Mouse (Mus musculus) stomach, postnatal 0 days (tissue): ENCODE data around the gene Sik1.

Experiments used
- CTCF ChIP-seq: IDR thresholded peaks from 2 replicates; pipeline ENCODE4 v1.5.1; 2016; ENCODE audit warnings: antibody characterized with exemption, low read depth, mild to moderate bottlenecking, moderate library complexity
- EP300 ChIP-seq: optimal IDR thresholded peaks from 2 replicates; pipeline ENCODE3; 2016; ENCODE audit warnings: antibody characterized with exemption

GRCm38 (mm10) chr17:31862136-31862535 lies 6.5 kb upstream of the Sik1 start:
- TF ChIP-seq CTCF (no peak), EP300 (no peak)
